Mouse (Mus musculus) stomach, embryonic 14.5 days (tissue): Measurements from ENCODE around the gene Gm3402. TPM values are rescaled to one million over a fixed set of nuclear protein-coding genes. Genes with fewer than 3 reads are reported as not detected.
"Not testable (repeated sequence)": the region's sequence is repeated elsewhere in the genome, so short reads cannot be mapped to it uniquely, and the experiment has no call there.

Experiments
- ATAC-seq: fragments of 200-750 bp; cut with Nextera tagmentation; 2 replicates; pipeline ENCODE4 v1.8.0; 2017; ENCODE audit warnings: low read depth, moderate TSS enrichment; ENCODE audit not compliant: insufficient number of reproducible peaks, insufficient read depth, low FRiP score
- H3K27ac ChIP-seq: fragments of 300-500 bp; sonication (generic); 2 replicates; pipeline ENCODE4 v1.5.1; 2014; ENCODE audit warnings: mild to moderate bottlenecking, low read length, moderate library complexity, mixed read lengths
- H3K27me3 ChIP-seq: fragments of 300-500 bp; sonication (generic); 2 replicates; pipeline ENCODE4 v1.6.1; 2014; ENCODE audit warnings: low read length, control low read depth, mixed read lengths; ENCODE audit not compliant: control insufficient read depth, insufficient read depth
- H3K36me3 ChIP-seq: fragments of 300-500 bp; sonication (generic); 2 replicates; pipeline ENCODE4 v1.6.1; 2014; ENCODE audit warnings: mild to moderate bottlenecking, control low read depth, low read length, moderate library complexity, mixed read lengths; ENCODE audit not compliant: control insufficient read depth, insufficient read depth
- H3K4me1 ChIP-seq: fragments of 300-500 bp; sonication (generic); 2 replicates; pipeline ENCODE4 v1.6.1; 2014; ENCODE audit warnings: low read length, control low read depth, mixed read lengths; ENCODE audit not compliant: control insufficient read depth, insufficient read depth
- H3K4me2 ChIP-seq: fragments of 300-500 bp; sonication (generic); replicated peaks from 2 replicates; pipeline ENCODE4 v1.6.1; 2014; ENCODE audit warnings: low read depth, low read length, control low read depth
- H3K4me3 ChIP-seq: fragments of 300-500 bp; sonication (generic); 2 replicates; pipeline ENCODE4 v1.5.1; 2014; ENCODE audit warnings: low read depth, low read length, control low read depth
- H3K9ac ChIP-seq: fragments of 300-500 bp; sonication (generic); replicated peaks from 2 replicates; pipeline ENCODE4 v1.6.1; 2014; ENCODE audit warnings: low read depth, mild to moderate bottlenecking, control low read depth, low read length, moderate library complexity, mixed read lengths
- H3K9me3 ChIP-seq: fragments of 300-500 bp; sonication (generic); 2 replicates; pipeline ENCODE4 v1.6.1; 2016; ENCODE audit warnings: low read depth, low read length, control low read depth; ENCODE audit not compliant: control insufficient read depth
- WGBS: fragments of 180-500 bp; shearing (Covaris S2); extraction: QIAGEN DNeasy Blood & Tissue Kit; methylation state at CpG from one replicate; pipeline ENCODE4 v1.1.7; 2014; 5-methylcytosine and 5-hydroxymethylcytosine counted together
- polyA plus RNA-seq: library from polyadenylated mRNA; unstranded; fragments of >200 nt; fragmentation: Nextera tagmentation; extraction: Ambion mirVana; gene quantifications from 2 replicates; pipeline ENCODE4 v1.2.1, GENCODE M21; 2014

Gm3402 gene
- polyA plus RNA-seq, result not detected in 2 replicates

DNA sequence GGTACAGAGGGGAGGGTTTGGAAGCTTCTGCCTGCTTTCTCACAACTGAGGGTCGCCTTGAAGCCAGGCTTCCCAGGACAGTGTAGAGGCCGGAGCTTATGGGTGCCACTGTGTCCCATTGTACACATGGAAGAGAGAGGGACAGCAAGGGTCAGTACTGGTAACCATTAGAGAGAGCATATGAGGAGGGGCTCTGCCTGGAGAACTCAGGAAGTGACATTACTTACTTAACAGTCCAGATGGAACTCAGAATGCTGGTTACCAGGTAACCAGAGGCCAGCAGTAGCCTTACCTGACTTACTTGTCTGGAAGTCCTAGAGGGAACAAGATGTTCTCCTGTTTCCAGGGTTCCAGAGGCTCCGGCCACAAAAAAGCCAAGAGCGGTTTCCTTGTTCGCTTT lies at the start of gene Gm3402:
TSS of gene Gm3402 (plus strand) at position 301 of the 400 bp plus-strand sequence.
- not testable (repeated sequence) for ATAC-seq, H3K9me3 ChIP-seq, H3K9ac ChIP-seq, H3K27me3 ChIP-seq, H3K4me3 ChIP-seq, H3K4me2 ChIP-seq, H3K4me1 ChIP-seq, H3K27ac ChIP-seq, H3K36me3 ChIP-seq
- no CpG with 5 or more reads among the region's 5 CpGs for WGBS

DNA sequence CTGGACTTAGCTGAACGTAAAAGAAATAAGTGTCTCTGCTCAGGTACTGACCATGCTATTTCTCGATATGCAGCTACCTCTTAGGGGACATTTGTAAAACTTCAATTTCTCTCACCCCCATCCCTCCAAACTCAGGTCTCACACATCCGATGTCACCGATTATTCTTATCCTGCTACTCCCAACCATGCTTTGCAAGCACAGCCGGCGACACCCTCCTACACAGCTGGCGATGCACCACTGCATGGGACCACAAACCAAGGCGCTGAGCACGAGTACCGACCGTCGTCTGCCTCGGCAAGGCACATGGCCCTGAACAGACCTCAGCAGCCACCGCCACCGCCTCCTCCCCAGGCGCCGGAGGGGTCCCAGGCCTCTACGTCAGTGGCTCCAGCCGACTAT lies 47.3 kb upstream of the Gm3402 start:
- whole genome bisulfite sequencing, result 93% methylated on average over 19 of the region's 19 CpGs
- H3K36me3 ChIP-seq, result no peaks in the 10 kb centered on the region
- no peaks in the 10 kb centered on the region for H3K4me1 ChIP-seq
- no peaks in the 10 kb centered on the region for H3K9me3 ChIP-seq
- H3K27me3 ChIP-seq, result no peaks in the 10 kb centered on the region
- no peak overlapping the region for H3K9ac ChIP-seq
- H3K4me3 ChIP-seq, result no peak overlapping the region
- H3K4me2 ChIP-seq, result no peak overlapping the region
- H3K27ac ChIP-seq, result no peak overlapping the region
- ATAC-seq, result no peak

DNA sequence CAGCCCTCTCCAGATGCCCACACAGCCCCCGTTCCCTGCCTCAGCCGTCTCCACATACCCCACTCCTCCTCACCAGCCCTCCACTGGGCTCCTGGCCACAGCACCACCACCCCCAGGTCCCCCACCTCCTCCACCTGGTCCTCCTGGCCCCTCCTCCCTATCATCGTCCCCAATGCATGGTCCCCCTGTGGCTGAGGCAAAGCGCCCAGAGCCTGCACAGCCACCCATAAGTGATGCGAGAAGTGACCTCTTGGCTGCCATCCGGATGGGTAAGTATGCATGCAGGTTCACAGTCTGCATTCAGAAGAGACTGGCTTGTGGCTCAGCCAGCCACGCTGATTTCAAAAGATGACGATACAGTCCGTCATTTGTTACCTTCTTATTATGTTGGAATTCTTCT lies 45.6 kb upstream of the Gm3402 start:
- H3K27ac ChIP-seq, result no peak overlapping the region
- no peak overlapping the region for H3K4me3 ChIP-seq
- ATAC-seq, result no peak
- 92% methylated on average over 9 of the region's 9 CpGs for WGBS
- no peak overlapping the region for H3K9ac ChIP-seq
- H3K36me3 ChIP-seq, result no peaks in the 10 kb centered on the region
- no peaks in the 10 kb centered on the region for H3K9me3 ChIP-seq
- no peaks in the 10 kb centered on the region for H3K27me3 ChIP-seq
- H3K4me1 ChIP-seq, result no peaks in the 10 kb centered on the region
- H3K4me2 ChIP-seq, result no peak overlapping the region

DNA sequence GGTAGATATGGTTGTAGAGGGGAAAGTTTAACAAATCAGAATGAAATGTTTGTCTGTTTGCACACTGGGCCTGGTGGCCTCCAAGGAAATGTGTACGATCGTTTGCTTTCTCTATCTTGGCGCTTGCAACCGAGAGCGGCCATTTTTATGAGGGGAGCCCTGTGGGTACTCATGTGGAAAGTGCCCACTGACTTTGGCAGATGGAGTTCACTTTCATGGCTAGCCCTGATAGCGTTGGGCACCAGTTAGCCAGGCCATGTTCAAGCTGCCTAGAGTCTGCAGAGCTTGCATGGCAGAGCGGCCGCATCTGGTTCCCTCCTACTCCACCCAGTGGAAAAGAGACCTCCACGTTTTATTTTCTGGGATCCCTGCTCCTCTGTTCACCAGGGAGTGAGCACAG lies 43.1 kb upstream of the Gm3402 start:
- no peaks in the 10 kb centered on the region for H3K9me3 ChIP-seq
- H3K4me2 ChIP-seq, result no peak overlapping the region
- WGBS, result 83% methylated on average over 9 of the region's 9 CpGs
- no peak for ATAC-seq
- no peaks in the 10 kb centered on the region for H3K27me3 ChIP-seq
- H3K27ac ChIP-seq, result no peak overlapping the region
- H3K36me3 ChIP-seq, result no peaks in the 10 kb centered on the region
- H3K9ac ChIP-seq, result no peak overlapping the region
- H3K4me1 ChIP-seq, result no peaks in the 10 kb centered on the region
- H3K4me3 ChIP-seq, result no peak overlapping the region

DNA sequence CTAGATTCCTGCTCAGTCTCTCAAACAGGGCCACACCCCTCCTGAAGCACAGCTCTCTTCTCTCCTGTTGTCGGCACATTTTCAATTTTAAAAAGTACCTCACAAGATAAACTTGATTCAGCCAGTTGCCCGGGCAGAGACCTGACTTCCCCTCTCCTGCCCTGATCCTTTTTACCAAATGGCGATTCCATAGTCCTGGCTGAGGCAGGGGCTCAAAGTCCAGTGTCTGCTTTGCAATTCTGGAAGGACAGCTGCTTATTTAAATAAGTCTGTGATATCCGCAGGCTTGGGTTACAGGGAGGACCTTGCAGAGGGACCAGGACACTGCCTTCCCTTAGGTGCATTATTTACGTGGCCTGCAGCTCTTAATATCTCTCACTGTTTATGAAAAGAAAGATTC lies 42.6 kb upstream of the Gm3402 start:
- 62% methylated on average over 5 of the region's 5 CpGs for WGBS

DNA sequence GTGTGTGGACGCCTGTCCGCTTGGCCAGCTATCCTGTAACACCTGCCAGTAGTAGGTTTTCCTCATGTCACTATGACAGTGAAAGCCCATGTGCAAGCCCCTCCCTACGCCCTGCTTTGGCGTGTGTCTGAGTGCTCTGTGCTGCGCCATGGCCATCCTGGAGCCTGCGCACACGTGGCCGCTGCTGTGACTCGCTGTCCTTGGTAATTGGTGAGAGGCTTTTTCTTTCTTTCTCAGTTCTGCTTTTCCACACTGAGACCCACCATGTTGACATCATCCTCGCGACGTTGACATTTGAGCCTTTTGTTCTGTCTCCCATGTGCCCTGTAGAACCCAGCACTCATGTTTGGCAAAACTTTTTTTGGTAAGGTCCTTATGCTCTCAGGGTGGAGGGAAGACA lies 42.1 kb upstream of the Gm3402 start:
- Histone ChIP-seq H3K27me3 (no peaks in the 10 kb centered on the region), H3K9ac (no peak overlapping the region), H3K4me3 (no peak overlapping the region), H3K36me3 (no peaks in the 10 kb centered on the region), H3K9me3 (no peaks in the 10 kb centered on the region), H3K4me1 (no peaks in the 10 kb centered on the region), H3K4me2 (no peak overlapping the region), H3K27ac (no peak overlapping the region)
- 93% methylated on average over 12 of the region's 12 CpGs for WGBS
- ATAC-seq, result no peak

More for the DNA sequence above, 42.6 kb upstream of the Gm3402 start:
- H3K4me1 ChIP-seq, result no peaks in the 10 kb centered on the region
- ATAC-seq, result no peak
- no peak overlapping the region for H3K27ac ChIP-seq
- H3K4me3 ChIP-seq, result no peak overlapping the region
- no peaks in the 10 kb centered on the region for H3K27me3 ChIP-seq
- no peaks in the 10 kb centered on the region for H3K9me3 ChIP-seq
- no peaks in the 10 kb centered on the region for H3K36me3 ChIP-seq
- H3K9ac ChIP-seq, result no peak overlapping the region
- H3K4me2 ChIP-seq, result no peak overlapping the region

DNA sequence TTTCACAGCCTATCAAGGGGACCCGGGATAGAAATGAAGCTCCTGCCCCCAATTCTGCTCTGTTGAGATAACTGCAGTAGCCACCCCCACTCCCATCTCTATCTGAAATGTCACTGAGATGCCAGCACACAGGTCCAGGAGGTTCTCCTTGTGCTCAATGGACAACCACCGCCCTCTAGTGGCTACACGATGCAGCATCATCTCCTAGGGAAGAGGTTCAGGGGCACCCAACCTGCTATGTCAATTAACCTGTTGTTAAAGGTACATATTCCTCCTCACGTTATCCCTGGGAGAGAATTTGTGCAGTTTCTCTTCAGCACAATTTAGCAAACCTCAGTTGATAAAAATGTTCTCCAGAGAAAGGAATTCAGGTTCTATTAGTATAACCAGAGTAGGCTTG lies 34.4 kb upstream of the Gm3402 start:
- not testable (repeated sequence) for H3K4me3 ChIP-seq, H3K9ac ChIP-seq, H3K9me3 ChIP-seq, ATAC-seq, H3K27me3 ChIP-seq, H3K4me2 ChIP-seq, H3K36me3 ChIP-seq, H3K4me1 ChIP-seq, H3K27ac ChIP-seq
- 10% methylated on average over 4 of the region's 4 CpGs for WGBS

DNA sequence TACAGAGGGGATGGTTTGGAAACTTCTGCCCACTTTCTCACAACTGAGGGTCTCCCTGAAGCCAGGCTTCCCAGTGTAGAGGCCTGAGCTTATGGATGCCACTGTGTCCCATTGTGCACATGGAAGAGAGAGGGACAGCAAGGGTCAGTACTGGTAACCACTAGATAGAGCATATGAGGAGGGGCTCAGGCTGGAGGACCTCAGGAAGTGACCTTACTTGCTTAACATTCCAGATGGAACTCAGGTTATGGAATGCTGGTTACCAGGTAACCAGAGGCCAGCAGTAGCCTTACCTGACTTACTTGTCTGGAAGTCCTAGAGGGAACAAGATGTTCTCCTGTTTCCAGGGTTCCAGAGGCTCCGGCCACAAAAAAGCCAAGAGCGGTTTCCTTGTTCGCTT lies 32.3 kb upstream of the Gm3402 start, which contains the start of gene Gm6408:
TSS of gene Gm6408 (plus strand) at position 301 of the 400 bp plus-strand sequence.
- ATAC-seq, H3K27me3 ChIP-seq, H3K9me3 ChIP-seq, H3K4me2 ChIP-seq, H3K27ac ChIP-seq, H3K4me3 ChIP-seq, H3K4me1 ChIP-seq, H3K9ac ChIP-seq, H3K36me3 ChIP-seq: not testable (repeated sequence)
- WGBS, result 100% methylated on average over 1 of the region's 3 CpGs

DNA sequence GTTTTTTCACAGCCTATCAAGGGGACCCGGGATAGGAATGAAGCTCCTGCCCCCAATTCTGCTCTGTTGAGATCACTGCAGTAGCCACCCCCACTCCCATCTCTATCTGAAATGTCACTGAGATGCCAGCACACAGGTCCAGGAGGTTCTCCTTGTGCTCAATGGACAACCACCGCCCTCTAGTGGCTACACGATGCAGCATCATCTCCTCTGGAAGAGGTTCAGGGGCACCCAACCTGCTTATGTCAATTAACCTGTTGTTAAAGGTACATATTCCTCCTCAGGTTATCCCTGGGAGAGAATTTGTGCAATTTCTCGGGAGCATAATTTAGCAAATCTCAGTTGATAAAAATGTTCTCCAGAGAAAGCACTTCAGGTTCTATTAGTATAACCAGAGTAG lies 25.0 kb upstream of the Gm3402 start:
- not testable (repeated sequence) for H3K4me3 ChIP-seq, H3K27me3 ChIP-seq, H3K9me3 ChIP-seq, H3K9ac ChIP-seq, H3K27ac ChIP-seq, ATAC-seq, H3K4me2 ChIP-seq, H3K4me1 ChIP-seq, H3K36me3 ChIP-seq
- WGBS, result 8% methylated on average over 3 of the region's 4 CpGs
